Mouse (Mus musculus) lung, postnatal 36 days (tissue): ENCODE results near the gene Dpp7.

Experiments
- DNase-seq: peaks from one replicate; pipeline ENCODE4 v3.0.0; 2022; ENCODE audit warnings: mixed read lengths

The Dpp7 gene

DNA sequence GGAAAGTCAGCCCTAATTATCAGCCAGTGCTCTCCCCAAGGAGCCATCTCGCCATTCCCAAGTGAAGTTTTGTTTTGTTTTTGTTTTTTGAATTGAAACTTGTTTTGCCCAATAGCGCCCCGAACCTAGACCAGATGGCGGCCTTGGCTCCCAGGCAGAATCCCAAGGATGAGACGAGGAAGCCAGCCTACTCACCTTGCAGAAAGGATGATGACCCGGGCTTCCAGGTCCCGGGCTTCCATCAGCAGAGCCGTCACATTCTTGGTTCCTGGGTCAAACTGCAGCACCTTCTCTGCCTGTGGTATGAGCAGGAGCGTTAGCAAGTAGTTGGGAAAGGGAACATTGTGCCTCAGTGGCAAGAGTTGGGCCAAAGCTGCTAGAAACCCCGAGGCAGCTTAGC, 46.0 kb downstream of the Dpp7 start:
- DNase-seq: no peak

DNA sequence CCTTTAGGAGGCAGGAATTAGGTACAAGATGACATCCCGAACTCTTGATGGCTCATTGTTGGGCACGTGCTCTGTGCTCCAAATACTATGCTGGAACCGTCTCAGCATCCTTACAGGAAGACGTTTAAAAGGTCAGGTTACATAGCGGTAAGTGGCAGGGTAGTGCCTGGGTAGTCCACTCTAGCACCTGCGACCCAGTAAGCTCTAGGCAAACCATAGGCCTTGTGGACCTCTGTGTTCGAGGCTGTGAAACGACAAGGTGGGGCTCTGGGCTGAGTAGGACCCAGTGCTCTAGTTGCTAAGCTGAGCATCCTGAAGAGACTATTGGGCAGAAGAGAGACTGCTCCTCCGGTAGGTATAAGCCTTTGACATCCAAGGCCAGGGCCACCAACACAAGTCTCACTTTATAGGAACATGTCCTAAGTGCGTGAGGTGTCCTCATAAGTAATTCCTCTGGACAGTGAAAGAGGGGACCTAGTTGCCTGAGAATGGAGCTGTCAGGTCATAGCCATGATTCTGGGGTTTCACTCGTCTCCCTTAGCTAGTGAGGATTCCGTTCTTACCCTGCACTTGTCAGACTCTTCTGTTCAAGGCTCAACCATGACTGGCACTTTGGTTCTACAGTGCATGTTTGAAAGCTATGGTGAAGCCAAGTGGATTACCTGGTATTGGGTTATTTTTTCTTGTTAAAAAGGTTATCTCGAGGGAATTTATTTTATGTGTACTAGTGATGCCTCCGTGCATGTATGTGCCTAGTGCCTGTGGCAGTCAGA, 50.4 kb downstream of the Dpp7 start:
- DNase-seq: no peak

DNA sequence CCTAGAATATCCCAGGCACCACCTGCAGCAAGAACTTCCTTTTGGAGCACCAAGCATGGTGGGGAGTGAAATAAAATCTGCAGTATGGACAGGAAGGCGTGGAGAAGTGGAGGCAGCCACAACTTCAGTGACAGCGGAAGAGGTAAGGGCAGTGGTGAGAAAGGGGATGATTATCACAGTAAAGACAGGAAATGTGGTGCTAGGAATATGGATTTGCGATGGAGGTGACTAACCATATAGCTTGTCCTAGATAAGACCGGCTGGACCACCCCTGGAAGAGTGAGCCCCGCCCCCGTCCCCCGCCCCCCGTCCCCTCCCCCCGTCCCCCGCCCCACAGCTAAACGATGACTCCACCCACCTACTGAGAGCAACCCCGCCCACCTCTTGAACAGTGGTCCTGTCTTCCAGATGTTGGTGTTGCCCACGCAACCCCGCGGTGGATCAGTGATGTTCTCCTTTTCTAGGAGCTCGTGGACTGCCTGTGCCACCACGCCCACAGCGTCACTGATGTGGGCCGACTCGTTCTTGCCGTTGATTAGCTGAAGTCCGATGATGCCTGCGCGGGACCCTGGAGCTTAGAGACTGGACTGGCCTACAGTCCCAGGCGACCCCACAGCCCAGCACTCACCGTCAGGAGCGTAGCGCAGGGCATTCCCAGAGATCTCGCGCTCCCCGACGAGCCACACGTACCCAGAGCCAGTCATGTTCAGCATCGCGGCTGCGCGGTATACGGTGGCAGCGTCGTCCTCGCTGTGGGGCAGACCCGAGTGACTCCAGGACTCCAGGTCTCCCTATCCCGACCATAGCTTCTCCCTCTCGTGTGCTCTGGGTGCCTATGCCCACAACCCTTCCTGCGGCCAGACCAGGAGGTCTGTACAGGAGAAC, 51.3 kb downstream of the Dpp7 start:
- peak; percentile 45 for DNase-seq

GRCm38 (mm10) chr2:25303931-25304656, 52.1 kb downstream of the Dpp7 start:
- no peak for DNase-seq

- no peak for DNase-seq
Observed at GRCm38 (mm10) chr2:25303452-25303851, 52.7 kb downstream of the Dpp7 start.
